Mouse (Mus musculus) MEL-GATA-1-ER (cell line): ENCODE measurements around the gene F11.

Source experiments
- DNase-seq: peaks from one replicate; pipeline ENCODE4 v3.0.0-alpha.2; 2012; ENCODE audit warnings: low read depth; ENCODE audit errors: extremely low read depth

Gene F11

DNA sequence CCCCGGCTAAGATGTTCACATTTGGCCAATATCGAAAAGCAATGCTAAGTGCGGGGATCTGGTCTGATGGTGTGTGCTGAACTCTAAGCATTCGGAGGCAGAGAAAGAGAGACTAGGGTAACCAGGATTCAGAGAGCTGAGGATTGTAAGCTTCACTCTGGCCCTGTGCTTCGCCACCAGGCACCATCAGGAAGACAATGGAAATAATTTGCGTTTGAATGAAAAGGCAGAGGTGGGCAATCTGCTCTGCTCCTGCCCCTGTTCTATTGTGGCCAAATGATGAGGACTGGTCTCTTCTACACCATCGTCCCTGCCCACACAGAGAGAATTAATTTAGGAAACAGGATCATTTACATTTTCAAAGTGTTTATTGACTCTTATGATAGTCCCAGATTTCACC lies 15.5 kb downstream of the F11 start:
- no peak for DNase-seq

DNA sequence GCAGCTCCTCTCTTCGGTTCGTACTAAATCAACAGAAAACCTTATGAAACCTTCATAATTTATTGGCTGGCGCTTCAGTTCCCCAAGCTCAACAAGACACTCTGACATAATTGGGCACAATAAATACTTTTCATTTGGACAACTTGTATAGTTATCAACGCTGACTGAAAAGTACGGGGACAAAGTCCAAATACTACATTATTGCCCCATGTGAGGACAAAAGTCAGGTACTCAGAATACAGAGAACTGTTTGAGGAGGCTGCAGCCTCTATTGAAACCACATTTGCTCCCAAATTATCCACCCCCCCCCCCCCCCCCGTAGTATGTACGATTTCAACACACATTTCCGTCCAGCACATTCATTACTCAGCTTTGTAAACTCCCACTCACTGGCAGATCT lies 22.5 kb downstream of the F11 start:
- no peak for DNase-seq

DNA sequence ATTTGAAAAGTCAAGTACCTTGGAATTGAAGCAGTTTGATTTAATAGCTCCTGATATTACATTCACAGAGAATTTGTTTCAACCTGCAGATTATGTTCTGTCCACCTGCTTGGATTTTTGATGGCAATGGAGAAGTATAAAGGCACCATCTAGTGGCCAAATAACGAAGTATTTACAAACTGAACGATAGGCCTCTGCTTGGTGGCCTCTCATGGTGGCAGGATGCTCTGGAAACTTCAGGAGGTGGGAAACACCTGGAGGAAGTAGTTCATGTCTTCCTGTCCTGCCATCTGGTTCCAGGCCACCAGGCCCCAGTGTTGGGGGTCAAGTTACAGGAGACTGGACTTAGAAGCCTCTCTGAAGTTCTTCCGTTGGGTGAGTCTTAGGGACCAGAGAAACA lies 23.5 kb downstream of the F11 start:
- DNase-seq = no peak

DNA sequence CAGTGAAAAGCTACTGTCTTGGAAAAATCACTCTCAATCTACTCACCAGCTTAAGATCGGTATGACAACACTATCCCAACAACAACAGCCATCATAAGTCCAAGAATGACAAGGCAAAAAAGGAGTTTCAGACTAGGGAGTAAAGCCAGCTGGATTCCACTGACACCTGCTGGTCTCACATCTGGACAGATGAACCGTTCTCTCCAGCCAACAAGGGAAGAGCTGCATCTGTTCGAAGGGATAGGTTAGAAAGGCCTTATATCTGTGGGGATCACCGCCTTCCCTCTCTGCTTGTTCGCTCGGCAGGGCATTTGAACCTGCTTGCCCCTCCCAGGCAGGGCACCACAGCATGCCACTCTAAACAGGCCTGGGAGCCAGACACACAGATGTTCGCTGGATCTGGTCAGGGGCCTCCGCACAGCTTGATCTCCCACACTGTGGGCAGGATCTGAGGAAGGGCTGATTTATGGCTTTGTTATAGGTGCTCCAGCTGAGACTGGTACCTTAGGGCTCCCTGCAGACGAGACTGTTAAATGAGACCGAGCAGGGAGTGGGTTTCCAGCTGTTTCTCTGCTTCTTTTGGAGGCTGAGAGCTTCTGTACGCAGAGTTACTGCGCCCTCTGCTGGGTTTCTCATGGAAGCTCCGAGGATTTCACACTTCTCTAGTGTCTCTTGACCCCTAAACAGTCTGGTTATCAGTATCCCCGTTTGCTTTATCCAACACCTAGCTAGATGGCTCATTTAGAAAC lies 25.5 kb downstream of the F11 start:
- DNase-seq = peak; percentile 9

DNA sequence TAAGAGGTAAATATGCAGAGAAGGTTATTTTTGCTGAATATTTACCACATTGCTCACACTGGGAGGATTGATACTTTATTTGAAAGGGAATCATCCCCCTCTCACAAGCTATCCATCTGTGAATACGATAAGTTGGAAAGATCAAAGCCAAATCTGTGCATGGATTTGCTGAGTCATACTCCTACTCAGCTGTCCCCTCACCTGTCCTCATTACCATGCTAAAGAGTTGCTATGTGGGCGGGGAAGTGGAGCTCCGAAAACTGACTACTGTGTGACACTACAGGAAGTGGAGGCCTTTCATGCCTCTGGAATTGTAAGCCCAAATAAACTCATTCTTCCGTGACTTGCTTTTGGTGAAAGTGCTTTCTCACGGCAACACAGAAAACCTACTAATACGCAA lies 26.6 kb downstream of the F11 start:
- no peak for DNase-seq

DNA sequence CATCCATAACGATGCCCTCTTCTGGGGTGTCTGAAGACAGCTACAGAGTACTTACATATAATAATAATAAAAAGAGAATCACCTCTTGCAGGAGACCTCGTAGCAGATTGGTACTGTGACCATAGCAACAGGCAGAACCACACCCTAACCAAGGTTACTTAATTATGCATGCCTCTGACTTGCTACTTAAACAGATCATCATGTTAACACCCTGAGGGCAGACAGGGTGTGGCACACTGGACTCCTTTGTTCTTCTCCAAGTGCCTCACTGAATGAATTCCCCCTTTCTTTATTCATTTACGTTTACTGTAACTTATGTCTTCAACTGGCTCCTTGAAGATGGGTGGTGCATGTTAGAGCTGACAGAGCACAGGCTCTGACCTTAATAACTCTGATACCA lies 28.6 kb downstream of the F11 start:
- DNase-seq = no peak

DNA sequence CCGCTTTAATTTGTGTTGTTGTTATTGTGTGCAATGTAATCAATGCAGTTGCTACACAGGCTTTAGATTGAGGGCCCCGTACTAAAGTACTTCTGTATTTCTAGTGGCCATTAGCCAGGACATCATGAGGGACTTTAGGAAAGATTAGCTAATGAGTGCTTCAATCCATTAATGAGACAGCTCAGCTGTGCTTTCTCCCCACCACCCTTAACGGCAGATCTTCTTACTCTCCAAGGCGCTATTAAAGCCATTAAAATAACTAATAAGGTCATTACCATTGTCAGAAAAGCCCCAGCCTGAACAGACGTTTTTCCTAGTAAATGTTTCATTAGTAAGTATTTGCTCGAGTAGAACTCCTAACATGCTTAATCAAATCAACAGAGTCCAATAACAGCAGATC lies 59.4 kb downstream of the F11 start:
- no peak for DNase-seq

DNA sequence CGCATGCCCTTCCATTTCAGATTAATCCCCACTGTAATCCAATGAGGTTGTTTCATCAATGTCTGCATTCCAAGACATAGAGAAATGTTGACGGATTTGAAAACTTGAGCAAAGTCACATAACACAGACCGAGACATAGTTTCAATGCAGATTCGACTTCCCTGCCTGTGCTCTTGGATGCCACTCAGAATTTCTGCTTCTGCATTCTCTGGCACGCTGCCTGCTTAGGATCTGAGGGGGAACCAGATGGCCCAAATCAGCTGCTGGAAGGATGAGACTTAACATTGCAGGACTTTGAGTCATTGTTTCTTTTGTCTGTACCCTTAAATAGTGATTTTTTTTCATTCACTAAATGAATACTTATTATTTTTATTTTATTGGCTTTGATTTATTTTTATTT lies 60.2 kb downstream of the F11 start:
- DNase-seq = no peak

DNA sequence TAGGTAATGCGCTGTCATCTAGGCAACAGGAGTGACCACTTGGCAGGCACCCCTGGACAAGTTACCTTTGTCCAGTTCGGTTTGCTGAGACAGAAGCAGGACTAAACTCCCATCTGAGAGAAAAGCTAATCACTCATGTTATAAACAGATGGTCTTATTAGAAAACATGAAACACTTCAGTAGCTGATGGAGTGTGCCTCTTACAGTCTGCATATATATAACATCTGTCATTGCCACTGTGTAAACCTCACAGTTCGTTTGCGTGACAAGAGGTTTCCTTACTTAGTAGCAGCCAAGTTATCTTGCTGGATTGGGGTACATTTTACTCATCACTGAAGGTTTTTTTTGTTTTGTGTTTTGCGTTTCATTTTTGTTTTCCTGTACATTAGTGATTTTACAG lies 64.5 kb downstream of the F11 start:
- no peak for DNase-seq

DNA sequence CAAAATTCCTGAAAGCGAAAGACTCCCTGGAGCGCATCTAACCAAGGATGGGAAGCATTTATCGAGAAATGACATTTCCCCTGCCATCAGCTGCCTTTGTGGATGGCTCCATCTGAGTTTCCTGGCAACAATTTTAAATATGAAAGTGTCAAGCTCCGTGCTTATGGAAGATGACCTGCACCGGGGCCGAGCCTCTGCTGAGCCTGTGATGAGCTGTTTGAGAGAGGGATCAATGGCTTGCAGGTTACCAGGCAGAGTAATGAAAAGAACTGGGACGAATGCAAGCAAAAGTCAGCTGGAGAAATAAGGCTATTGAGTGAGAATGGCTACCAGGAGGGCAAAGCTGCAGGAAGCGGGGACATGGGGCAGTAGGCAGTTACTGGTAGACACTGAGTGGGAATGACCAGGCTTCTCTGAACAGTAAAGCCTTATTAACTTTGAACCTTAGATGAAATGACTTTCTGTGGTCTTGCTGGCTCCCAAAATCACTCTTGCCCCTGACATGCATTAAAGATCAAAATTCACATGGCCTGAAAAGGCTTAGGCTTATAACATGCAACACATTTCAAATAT lies 65.8 kb downstream of the F11 start:
- DNase-seq = no peak
